Mouse (Mus musculus): Measurements from ENCODE around the gene Plek.

GRCm38 (mm10) chr11:16950226-16950975 lies 101.8 kb downstream of the Plek start:
- TF ChIP-seq MAFK (IDR thresholded peaks at IDR 0.05; ENCODE audit: insufficient read depth, low read depth, low read length) (no peak), ZNF384 (IDR thresholded peaks at IDR 0.05; ENCODE audit: low read depth, low read length) (no peak), ZC3H11A (IDR thresholded peaks at IDR 0.05; ENCODE audit: borderline replicate concordance, low read depth, low read length) (no peak), CHD2 (IDR thresholded peaks at IDR 0.05; ENCODE audit: low read depth, low read length) (no peak)
